Mouse (Mus musculus) T-helper 1 cell (primary cell): ENCODE measurements around the gene Marco.

Experiments
- in situ Hi-C: fragments of 300-600 bp; cut with MboI, MseI; formaldehyde crosslinking; loops from one replicate; pipeline ENCODE4 v1.15.1; 2025; ENCODE audit warnings: high pct_unique_total_duplicates

Gene Marco

GRCm38 (mm10) chr1:120504924-120505323 lies at the start of gene Marco:
Gene Marco, minus strand, starts transcription at chr1:120505024.
- in situ Hi-C loops, result no loop called here

GRCm38 (mm10) chr1:120539506-120540029 lies 34.7 kb upstream of the Marco start:
- in situ Hi-C loops, result no loop called here

- in situ Hi-C loops, result no loop called here
Observed at GRCm38 (mm10) chr1:120536998-120537397, 32.2 kb upstream of the Marco start.

- in situ Hi-C loops, result no loop called here
Observed at GRCm38 (mm10) chr1:120535919-120536318, 31.1 kb upstream of the Marco start.

GRCm38 (mm10) chr1:120532321-120532916 lies 27.6 kb upstream of the Marco start:
- in situ Hi-C loops, result no loop called here

GRCm38 (mm10) chr1:120531770-120532169 lies 26.9 kb upstream of the Marco start:
- in situ Hi-C loops, result no loop called here

GRCm38 (mm10) chr1:120529881-120530280 lies 25.1 kb upstream of the Marco start:
- in situ Hi-C loops, result no loop called here

GRCm38 (mm10) chr1:120517618-120518017 lies 12.8 kb upstream of the Marco start:
- in situ Hi-C loops, result no loop called here

GRCm38 (mm10) chr1:120510311-120510710 lies 5.5 kb upstream of the Marco start:
- in situ Hi-C loops, result no loop called here

- in situ Hi-C loops, result no loop called here
Observed at GRCm38 (mm10) chr1:120508976-120509375, 4.2 kb upstream of the Marco start.

- in situ Hi-C loops, result no loop called here
Observed at GRCm38 (mm10) chr1:120504046-120504710, 646 bp downstream of the Marco start.

- in situ Hi-C loops, result no loop called here
Observed at GRCm38 (mm10) chr1:120501496-120501895, 3.3 kb downstream of the Marco start.

- in situ Hi-C loops, result no loop called here
Observed at GRCm38 (mm10) chr1:120498036-120498435, 6.8 kb downstream of the Marco start.

GRCm38 (mm10) chr1:120480937-120481336 lies 23.9 kb downstream of the Marco start:
- in situ Hi-C loops, result no loop called here

GRCm38 (mm10) chr1:120474825-120475224 lies 30.0 kb downstream of the Marco start:
- in situ Hi-C loops, result no loop called here

- in situ Hi-C loops, result no loop called here
Observed at GRCm38 (mm10) chr1:120468891-120469290, 35.9 kb downstream of the Marco start.

- in situ Hi-C loops, result no loop called here
Observed at GRCm38 (mm10) chr1:120467323-120467722, 37.5 kb downstream of the Marco start.

- in situ Hi-C loops, result no loop called here
Observed at GRCm38 (mm10) chr1:120466751-120467150, 38.1 kb downstream of the Marco start.

GRCm38 (mm10) chr1:120459032-120459431 lies 45.8 kb downstream of the Marco start:
- in situ Hi-C loops, result no loop called here

- in situ Hi-C loops, result no loop called here
Observed at GRCm38 (mm10) chr1:120458524-120458923, 46.3 kb downstream of the Marco start.

GRCm38 (mm10) chr1:120451486-120452270 lies 53.1 kb downstream of the Marco start:
- in situ Hi-C loops, result no loop called here

GRCm38 (mm10) chr1:120449662-120450061 lies 55.2 kb downstream of the Marco start:
- in situ Hi-C loops, result no loop called here
